Mouse (Mus musculus) heart, adult 2 months (tissue): Measurements from ENCODE around the gene Gm17019. TPM values are rescaled to one million over a fixed set of nuclear protein-coding genes. Genes with fewer than 3 reads are reported as not detected.
"Not testable (repeated sequence)": the region's sequence is repeated elsewhere in the genome, so short reads cannot be mapped to it uniquely, and the experiment has no call there.

ENCODE experiments used
- DNase-seq, 2 experiments: peaks; one replicate each; pipeline ENCODE4 v3.0.0; 2021
- H3K27ac ChIP-seq: fragments of 200-600 bp; 2 replicates; pipeline ENCODE4 v1.8.1; 2022
- H3K27me3 ChIP-seq: fragments of 200-500 bp; 2 replicates; pipeline ENCODE4 v1.6.1; 2012; ENCODE audit warnings: mild to moderate bottlenecking, low read length, inconsistent platforms, mixed read lengths; ENCODE audit not compliant: control insufficient read depth, insufficient read depth
- H3K36me3 ChIP-seq: fragments of 200-500 bp; 2 replicates; pipeline ENCODE4 v1.6.1; 2012; ENCODE audit warnings: low read length, inconsistent platforms; ENCODE audit not compliant: control insufficient read depth, insufficient read depth
- H3K4me1 ChIP-seq: fragments of 200-500 bp; 2 replicates; pipeline ENCODE4 v1.6.1; 2011; ENCODE audit warnings: low read length; ENCODE audit not compliant: control insufficient read depth, insufficient read depth
- H3K4me3 ChIP-seq: fragments of 200-600 bp; 2 replicates; pipeline ENCODE4 v1.8.1; 2022
- H3K79me2 ChIP-seq: fragments of 200-500 bp; replicated peaks from 2 replicates; pipeline ENCODE4 v1.6.1; 2012; ENCODE audit warnings: mild to moderate bottlenecking, inconsistent platforms, low read length, moderate library complexity, mixed read lengths; ENCODE audit not compliant: control insufficient read depth, insufficient read depth
- H3K9ac ChIP-seq: fragments of 200-500 bp; 2 replicates; pipeline ENCODE4 v1.6.1; 2012; ENCODE audit warnings: low read depth, mild to moderate bottlenecking, control low read depth, inconsistent platforms, low read length, mixed read lengths
- WGBS: fragments of 180-500 bp; shearing (Covaris S2); methylation state at CpG from one replicate; pipeline ENCODE4 v1.1.7; 2018; 5-methylcytosine and 5-hydroxymethylcytosine counted together
- intact Hi-C: fragments of 180-260 bp; cut with DNase I; formaldehyde crosslinking; loops from one replicate; pipeline ENCODE4 v1.15.1; 2025
- polyA plus RNA-seq: library from polyadenylated mRNA; depleted of rRNA; stranded (reverse); fragments of >200 nt; gene quantifications from 2 replicates; pipeline ENCODE4 v1.2.3, GENCODE M21; 2012; rRNA removed
- total RNA-seq, 2 experiments: library from RNA; stranded (reverse); gene quantifications; 2 replicates each; pipeline ENCODE4 v1.2.3; 2021

Gene Gm17019
- total and polyA plus RNA-seq, 3 experiments: not detected

- intact Hi-C loops, H3K4me1 ChIP-seq, DNase-seq, H3K79me2 ChIP-seq, H3K9ac ChIP-seq, H3K27me3 ChIP-seq, H3K27ac ChIP-seq, H3K4me3 ChIP-seq, H3K36me3 ChIP-seq: not testable (repeated sequence)
- 77% methylated on average over 4 of the region's 4 CpGs for WGBS
Observed at GRCm38 (mm10) chr5:14997556-14997955, 35.2 kb downstream of the Gm17019 start.

- DNase-seq, H3K27ac ChIP-seq, H3K4me1 ChIP-seq, intact Hi-C loops, H3K36me3 ChIP-seq, H3K4me3 ChIP-seq, H3K79me2 ChIP-seq, H3K9ac ChIP-seq, H3K27me3 ChIP-seq: not testable (repeated sequence)
- 59% methylated on average over 7 of the region's 7 CpGs for WGBS
Observed at GRCm38 (mm10) chr5:14996670-14997249, 36.0 kb downstream of the Gm17019 start.

GRCm38 (mm10) chr5:14994124-14994523, 38.7 kb downstream of the Gm17019 start:
- H3K27me3 ChIP-seq, H3K9ac ChIP-seq, DNase-seq, H3K36me3 ChIP-seq, intact Hi-C loops, H3K27ac ChIP-seq, H3K4me3 ChIP-seq, H3K79me2 ChIP-seq, H3K4me1 ChIP-seq: not testable (repeated sequence)
- 77% methylated on average over 6 of the region's 6 CpGs for WGBS

- H3K27me3 ChIP-seq, H3K4me3 ChIP-seq, H3K4me1 ChIP-seq, H3K79me2 ChIP-seq, intact Hi-C loops, H3K36me3 ChIP-seq, H3K27ac ChIP-seq, DNase-seq, H3K9ac ChIP-seq: not testable (repeated sequence)
- 68% methylated on average over 8 of the region's 8 CpGs for WGBS
Observed at GRCm38 (mm10) chr5:14990375-14991158, 42.2 kb downstream of the Gm17019 start.

GRCm38 (mm10) chr5:14986649-14987387, 46.0 kb downstream of the Gm17019 start:
- H3K27ac ChIP-seq, H3K4me1 ChIP-seq, H3K36me3 ChIP-seq, DNase-seq, H3K4me3 ChIP-seq, H3K27me3 ChIP-seq, H3K79me2 ChIP-seq, H3K9ac ChIP-seq, intact Hi-C loops: not testable (repeated sequence)
- WGBS: 37% methylated on average over 6 of the region's 6 CpGs

Other genes with a start within 250 kb of the Gm17019 start
- not detected for gene Gm9758, start 118.1 kb downstream of the Gm17019 start, total RNA-seq
- not detected in 2 replicates for gene Gm9758, start 118.1 kb downstream of the Gm17019 start, polyA plus RNA-seq
- not detected for gene Speer4e, start 94.6 kb downstream of the Gm17019 start, total RNA-seq
- not detected in 2 replicates for gene Speer4e, start 94.6 kb downstream of the Gm17019 start, polyA plus RNA-seq
- gene Gm10354, start 54.1 kb downstream of the Gm17019 start, total RNA-seq: not detected
- gene Gm10354, start 54.1 kb downstream of the Gm17019 start, polyA plus RNA-seq: not detected in 2 replicates